Mouse (Mus musculus) hindbrain, embryonic 14.5 days (tissue): Measurements from ENCODE around the gene Ttc28. TPM values are rescaled to one million over a fixed set of nuclear protein-coding genes. Genes with fewer than 3 reads are reported as not detected.

Experiments
- ATAC-seq: fragments of 200-750 bp; cut with Nextera tagmentation; 2 replicates; pipeline ENCODE4 v1.8.0; 2017; ENCODE audit warnings: moderate number of reproducible peaks, mild to moderate bottlenecking, moderate TSS enrichment, moderate library complexity; ENCODE audit not compliant: low FRiP score
- DNase-seq: peaks from one replicate; pipeline ENCODE4 v3.0.0-alpha.2; 2015; ENCODE audit warnings: low spot score
- H3K27ac ChIP-seq: fragments of 300-500 bp; sonication (generic); 2 replicates; pipeline ENCODE4 v1.5.1; 2014; ENCODE audit warnings: mild to moderate bottlenecking, moderate library complexity
- H3K27me3 ChIP-seq: fragments of 300-500 bp; sonication (generic); 2 replicates; pipeline ENCODE4 v1.6.1; 2014; ENCODE audit warnings: mild to moderate bottlenecking, low read length, mixed read lengths; ENCODE audit not compliant: control insufficient read depth, insufficient read depth
- H3K36me3 ChIP-seq: fragments of 300-500 bp; sonication (generic); replicated peaks from 2 replicates; pipeline ENCODE4 v1.6.1; 2014; ENCODE audit not compliant: control insufficient read depth, insufficient read depth
- H3K4me1 ChIP-seq: fragments of 300-500 bp; sonication (generic); replicated peaks from 2 replicates; pipeline ENCODE4 v1.6.1; 2014; ENCODE audit warnings: antibody characterized with exemption, low read length, mixed read lengths; ENCODE audit not compliant: control insufficient read depth, insufficient read depth
- H3K4me2 ChIP-seq: fragments of 300-500 bp; sonication (generic); replicated peaks from 2 replicates; pipeline ENCODE4 v1.6.1; 2014; ENCODE audit warnings: mild to moderate bottlenecking, moderate library complexity
- H3K4me3 ChIP-seq: fragments of 300-500 bp; sonication (generic); replicated peaks from 2 replicates; pipeline ENCODE4 v1.5.1; 2014; ENCODE audit warnings: mild to moderate bottlenecking, low read length
- H3K9ac ChIP-seq: fragments of 300-500 bp; sonication (generic); 2 replicates; pipeline ENCODE4 v1.6.1; 2014
- H3K9me3 ChIP-seq: fragments of 300-500 bp; sonication (generic); 2 replicates; pipeline ENCODE4 v1.6.1; 2016; ENCODE audit warnings: low read length; ENCODE audit not compliant: control insufficient read depth
- WGBS: fragments of 180-500 bp; shearing (Covaris S2); extraction: QIAGEN DNeasy Blood & Tissue Kit; methylation state at CpG from one replicate; pipeline ENCODE4 v1.1.7; 2014; 5-methylcytosine and 5-hydroxymethylcytosine counted together
- polyA plus RNA-seq: library from polyadenylated mRNA; unstranded; fragments of >200 nt; fragmentation: Nextera tagmentation; extraction: Ambion mirVana; gene quantifications from 2 replicates; pipeline ENCODE4 v1.2.1, GENCODE M21; 2014

The Ttc28 gene
- polyA plus RNA-seq, 1 experiment from 2014 or later = 30.0 TPM

- Histone ChIP-seq H3K36me3 (peaks cover 63% of the 10 kb centered on the region), H3K4me2 (no peak overlapping the region), H3K27me3 (no peaks in the 10 kb centered on the region), H3K9me3 (no peaks in the 10 kb centered on the region), H3K9ac (no peak overlapping the region), H3K4me1 (peaks cover 35% of the 10 kb centered on the region), H3K4me3 (no peak overlapping the region), H3K27ac (no peak overlapping the region)
- ATAC-seq (no peak), DNase-seq (no peak)
- 24% methylated on average over 1 of the region's 1 CpGs for WGBS
These were observed 352.2 kb downstream of the Ttc28 start for GRCm38 (mm10) chr5:111231769-111232168.

- DNase-seq = no peak
- no peak overlapping the region for H3K4me3 ChIP-seq
- H3K27ac ChIP-seq = 0 out of 2 replicates have a peak overlapping the region, but pooled peaks have one; percentile 47
- no peak overlapping the region for H3K9ac ChIP-seq
- no peak for ATAC-seq
- H3K9me3 ChIP-seq = no peaks in the 10 kb centered on the region
- peaks cover 22% of the 10 kb centered on the region for H3K4me1 ChIP-seq
- H3K27me3 ChIP-seq = no peaks in the 10 kb centered on the region
- H3K36me3 ChIP-seq = peaks cover 70% of the 10 kb centered on the region
- 69% methylated on average over 24 of the region's 24 CpGs for WGBS
- no peak overlapping the region for H3K4me2 ChIP-seq
These were observed 353.6 kb downstream of the Ttc28 start for GRCm38 (mm10) chr5:111233022-111233709.

GRCm38 (mm10) chr5:111235131-111235530 lies 355.5 kb downstream of the Ttc28 start:
- Histone ChIP-seq H3K36me3 (peaks cover 79% of the 10 kb centered on the region), H3K4me1 (peaks cover 5% of the 10 kb centered on the region; the same call in 1 of the 2 replicates), H3K27me3 (no peaks in the 10 kb centered on the region), H3K9me3 (no peaks in the 10 kb centered on the region), H3K27ac (no peak overlapping the region), H3K4me2 (no peak overlapping the region), H3K4me3 (no peak overlapping the region), H3K9ac (no peak overlapping the region)
- WGBS = 77% methylated on average over 12 of the region's 12 CpGs
- DNase-seq (no peak), ATAC-seq (no peak)

- Histone ChIP-seq H3K4me2 (no peak overlapping the region), H3K36me3 (peaks cover 64% of the 10 kb centered on the region), H3K4me3 (no peak overlapping the region), H3K4me1 (0 out of 2 replicates have a peak, but pooled peaks cover 5% of the 10 kb centered on the region), H3K27me3 (no peaks in the 10 kb centered on the region), H3K9ac (no peak overlapping the region), H3K9me3 (no peaks in the 10 kb centered on the region), H3K27ac (no peak overlapping the region; the same call in 1 of the 2 replicates)
- peak; percentile 31; the same call in 1 of the 2 replicates for ATAC-seq
- no peak for DNase-seq
- WGBS = 80% methylated on average over 9 of the region's 9 CpGs
These were observed 357.6 kb downstream of the Ttc28 start for GRCm38 (mm10) chr5:111237176-111237636.

- no peak overlapping the region for H3K9ac ChIP-seq
- peaks cover 52% of the 10 kb centered on the region for H3K36me3 ChIP-seq
- WGBS = 40% methylated on average over 7 of the region's 7 CpGs
- H3K4me3 ChIP-seq = no peak overlapping the region
- H3K4me1 ChIP-seq = peaks cover 12% of the 10 kb centered on the region; the same call in 1 of the 2 replicates
- H3K27ac ChIP-seq = no peak overlapping the region
- ATAC-seq (no peak), DNase-seq (no peak)
- no peaks in the 10 kb centered on the region for H3K27me3 ChIP-seq
- H3K4me2 ChIP-seq = no peak overlapping the region
- H3K9me3 ChIP-seq = no peaks in the 10 kb centered on the region
These were observed 359.6 kb downstream of the Ttc28 start for GRCm38 (mm10) chr5:111239223-111239622.

GRCm38 (mm10) chr5:111243447-111244040 lies 363.9 kb downstream of the Ttc28 start:
- Histone ChIP-seq H3K36me3 (peaks cover 23% of the 10 kb centered on the region; the same call in 1 of the 2 replicates), H3K4me3 (no peak overlapping the region), H3K27me3 (no peaks in the 10 kb centered on the region), H3K9ac (no peak overlapping the region), H3K4me2 (no peak overlapping the region), H3K4me1 (peaks cover 12% of the 10 kb centered on the region; the same call in 1 of the 2 replicates), H3K9me3 (no peaks in the 10 kb centered on the region), H3K27ac (peak overlapping the region; percentile 28; the same call in 1 of the 2 replicates)
- DNase-seq (no peak), ATAC-seq (no peak)
- 26% methylated on average over 14 of the region's 14 CpGs for WGBS

GRCm38 (mm10) chr5:111244061-111244460 lies 364.5 kb downstream of the Ttc28 start:
- H3K27ac ChIP-seq = no peak overlapping the region

DNA sequence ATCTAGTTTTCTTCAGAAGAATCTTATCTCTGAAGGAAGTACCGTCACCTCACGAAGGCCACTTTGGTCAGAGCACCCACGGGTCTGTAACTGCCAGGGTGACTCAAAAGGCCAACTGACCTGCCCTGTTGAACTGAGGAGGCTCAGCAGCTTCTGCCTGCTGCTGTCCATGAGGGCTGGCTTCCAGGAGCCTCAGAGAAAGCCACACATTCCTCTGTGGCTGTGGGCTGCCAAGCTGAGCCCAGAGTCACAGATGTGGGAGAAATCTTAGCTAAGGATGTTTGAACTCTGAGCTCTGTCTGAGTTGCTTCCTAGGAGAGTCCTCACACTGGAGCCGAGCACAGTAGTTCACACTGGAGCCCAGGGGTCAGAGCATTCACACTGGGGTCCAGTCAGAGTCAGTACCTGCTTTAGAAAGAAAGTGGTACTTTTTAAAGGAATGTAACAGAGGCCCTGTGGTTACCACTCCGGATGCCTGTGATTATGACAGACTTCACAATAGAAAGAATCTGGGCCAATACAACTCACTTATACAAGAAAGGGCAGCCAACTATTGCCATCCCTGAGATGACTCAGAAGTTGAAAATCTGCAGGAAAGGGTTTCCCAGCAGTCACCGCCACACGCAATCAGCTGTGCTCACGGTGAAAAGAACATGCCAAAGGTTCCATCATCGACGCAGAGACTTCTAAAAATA lies 368.1 kb downstream of the Ttc28 start:
- DNase-seq = no peak
- H3K27me3 ChIP-seq = no peaks in the 10 kb centered on the region
- H3K36me3 ChIP-seq = 0 out of 2 replicates have a peak, but pooled peaks cover 4% of the 10 kb centered on the region
- no peak overlapping the region for H3K9ac ChIP-seq
- peaks cover 12% of the 10 kb centered on the region; the same call in 1 of the 2 replicates for H3K4me1 ChIP-seq
- no peak overlapping the region for H3K4me3 ChIP-seq
- no peak for ATAC-seq
- H3K27ac ChIP-seq = no peak overlapping the region
- H3K4me2 ChIP-seq = no peak overlapping the region
- 87% methylated on average over 10 of the region's 10 CpGs for WGBS
- no peaks in the 10 kb centered on the region for H3K9me3 ChIP-seq

More at GRCm38 (mm10) chr5:111244061-111244460, 364.5 kb downstream of the Ttc28 start:
- Histone ChIP-seq H3K9ac (no peak overlapping the region), H3K9me3 (no peaks in the 10 kb centered on the region), H3K36me3 (peaks cover 18% of the 10 kb centered on the region; the same call in 1 of the 2 replicates), H3K27me3 (no peaks in the 10 kb centered on the region), H3K4me1 (peaks cover 12% of the 10 kb centered on the region; the same call in 1 of the 2 replicates), H3K4me3 (no peak overlapping the region), H3K4me2 (no peak overlapping the region)
- 57% methylated on average over 9 of the region's 9 CpGs for WGBS
- ATAC-seq (no peak), DNase-seq (no peak)

DNA sequence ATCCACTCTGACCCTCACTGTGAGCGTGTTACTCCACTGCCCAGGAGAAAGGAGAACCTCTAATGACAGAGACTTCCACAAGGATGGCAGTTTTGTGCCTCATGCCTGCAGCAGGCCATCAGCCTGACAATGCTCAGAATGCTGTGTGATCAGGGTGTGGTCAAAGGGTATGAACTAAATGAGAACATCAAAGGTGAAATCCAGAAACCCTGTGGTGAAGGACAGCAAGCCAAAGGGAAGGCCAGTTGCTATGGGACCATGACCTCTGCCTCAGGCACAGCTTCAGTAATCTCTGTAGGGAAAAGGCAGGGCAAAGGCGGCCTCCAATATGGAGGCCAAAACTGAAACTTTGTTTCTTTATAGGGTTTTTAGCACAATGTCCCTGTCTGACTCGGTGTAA lies 372.5 kb downstream of the Ttc28 start:
- Histone ChIP-seq H3K9ac (no peak overlapping the region), H3K4me1 (peaks cover 31% of the 10 kb centered on the region), H3K9me3 (no peaks in the 10 kb centered on the region), H3K4me2 (no peak overlapping the region), H3K27me3 (no peaks in the 10 kb centered on the region), H3K4me3 (no peak overlapping the region), H3K36me3 (0 out of 2 replicates have a peak, but pooled peaks cover 4% of the 10 kb centered on the region), H3K27ac (no peak overlapping the region)
- 82% methylated on average over 3 of the region's 3 CpGs for WGBS
- DNase-seq = no peak
- ATAC-seq = no peak
